Mouse (Mus musculus) neural tube, embryonic 13.5 days (tissue): ENCODE results near the gene Osbpl10. TPM values are rescaled to one million over a fixed set of nuclear protein-coding genes. Genes with fewer than 3 reads are reported as not detected.

Source experiments
- ATAC-seq: fragments of 200-750 bp; cut with Nextera tagmentation; 2 replicates; pipeline ENCODE4 v1.8.0; 2017; ENCODE audit warnings: low read depth, mild to moderate bottlenecking, moderate TSS enrichment, moderate library complexity
- H3K27ac ChIP-seq: fragments of 300-500 bp; sonication (generic); replicated peaks from 2 replicates; pipeline ENCODE4 v1.5.1; 2015; ENCODE audit warnings: moderate library complexity, mild to moderate bottlenecking, inconsistent platforms
- H3K27me3 ChIP-seq: fragments of 300-500 bp; sonication (generic); 2 replicates; pipeline ENCODE4 v1.6.1; 2015; ENCODE audit warnings: mild to moderate bottlenecking, inconsistent platforms
- H3K36me3 ChIP-seq: fragments of 300-500 bp; sonication (generic); 2 replicates; pipeline ENCODE4 v1.6.1; 2015; ENCODE audit warnings: mild to moderate bottlenecking, inconsistent platforms
- H3K4me1 ChIP-seq: fragments of 300-500 bp; sonication (generic); replicated peaks from 2 replicates; pipeline ENCODE4 v1.6.1; 2015; ENCODE audit warnings: inconsistent platforms
- H3K4me2 ChIP-seq: fragments of 300-500 bp; sonication (generic); 2 replicates; pipeline ENCODE4 v1.6.1; 2015; ENCODE audit warnings: inconsistent platforms, mild to moderate bottlenecking, moderate library complexity
- H3K4me3 ChIP-seq: fragments of 300-500 bp; sonication (generic); 2 replicates; pipeline ENCODE4 v1.5.1; 2015; ENCODE audit warnings: mild to moderate bottlenecking, inconsistent platforms
- H3K9ac ChIP-seq: fragments of 300-500 bp; sonication (generic); 2 replicates; pipeline ENCODE4 v1.6.1; 2015; ENCODE audit warnings: moderate library complexity, mild to moderate bottlenecking, inconsistent platforms
- H3K9me3 ChIP-seq: fragments of 300-500 bp; sonication (generic); 2 replicates; pipeline ENCODE4 v1.6.1; 2016; ENCODE audit warnings: inconsistent platforms
- WGBS: fragments of 180-500 bp; shearing (Covaris S2); methylation state at CpG from one replicate; pipeline ENCODE4 v1.1.7; 2015; 5-methylcytosine and 5-hydroxymethylcytosine counted together
- polyA plus RNA-seq: library from polyadenylated mRNA; unstranded; fragments of >200 nt; fragmentation: Nextera tagmentation; extraction: Ambion mirVana; gene quantifications from 2 replicates; pipeline ENCODE4 v1.2.1, GENCODE M21; 2015

Osbpl10 gene
- polyA plus RNA-seq, 1 experiment from 2014 or later, result 3.2 TPM

GRCm38 (mm10) chr9:115149011-115149756 is 170.8 kb downstream of the Osbpl10 start:
- Histone ChIP-seq H3K27ac (no peak overlapping the region), H3K9me3 (peaks cover 23% of the 10 kb centered on the region), H3K4me3 (no peak overlapping the region), H3K36me3 (no peaks in the 10 kb centered on the region), H3K4me1 (peaks cover 12% of the 10 kb centered on the region; the same call in 1 of the 2 replicates), H3K4me2 (no peak overlapping the region), H3K9ac (no peak overlapping the region), H3K27me3 (no peaks in the 10 kb centered on the region)
- ATAC-seq, result no peak
- WGBS, result 88% methylated on average over 18 of the region's 18 CpGs

GRCm38 (mm10) chr9:115161591-115161990 is 183.2 kb downstream of the Osbpl10 start:
- WGBS, result 75% methylated on average over 5 of the region's 5 CpGs

GRCm38 (mm10) chr9:115163031-115163430 is 184.7 kb downstream of the Osbpl10 start:
- Histone ChIP-seq H3K9ac (no peak overlapping the region), H3K36me3 (no peaks in the 10 kb centered on the region), H3K4me3 (no peak overlapping the region), H3K4me2 (no peak overlapping the region), H3K9me3 (no peaks in the 10 kb centered on the region), H3K4me1 (peaks cover 15% of the 10 kb centered on the region), H3K27me3 (no peaks in the 10 kb centered on the region), H3K27ac (0 out of 2 replicates have a peak overlapping the region, but pooled peaks have one; percentile 33)
- ATAC-seq, result peak; percentile 65; the same call in 1 of the 2 replicates
- 59% methylated on average over 5 of the region's 5 CpGs for WGBS

More at GRCm38 (mm10) chr9:115161591-115161990, 183.2 kb downstream of the Osbpl10 start:
- ATAC-seq, result no peak
- Histone ChIP-seq H3K4me2 (no peak overlapping the region), H3K9ac (no peak overlapping the region), H3K4me3 (no peak overlapping the region), H3K27ac (no peak overlapping the region), H3K36me3 (no peaks in the 10 kb centered on the region), H3K9me3 (no peaks in the 10 kb centered on the region), H3K27me3 (no peaks in the 10 kb centered on the region), H3K4me1 (peaks cover 15% of the 10 kb centered on the region)

- Histone ChIP-seq H3K9me3 (no peaks in the 10 kb centered on the region), H3K9ac (no peak overlapping the region), H3K4me3 (no peak overlapping the region), H3K4me2 (no peak overlapping the region), H3K36me3 (no peaks in the 10 kb centered on the region), H3K4me1 (peaks cover 15% of the 10 kb centered on the region), H3K27ac (0 out of 2 replicates have a peak overlapping the region, but pooled peaks have one; percentile 23), H3K27me3 (no peaks in the 10 kb centered on the region)
- 59% methylated on average over 8 of the region's 8 CpGs for WGBS
- no peak for ATAC-seq
Observed at GRCm38 (mm10) chr9:115163693-115164092, 185.3 kb downstream of the Osbpl10 start.

GRCm38 (mm10) chr9:115164351-115164750 is 186.0 kb downstream of the Osbpl10 start:
- no peak overlapping the region for H3K9ac ChIP-seq
- no peaks in the 10 kb centered on the region for H3K27me3 ChIP-seq
- H3K36me3 ChIP-seq, result no peaks in the 10 kb centered on the region
- no peak overlapping the region for H3K4me3 ChIP-seq
- no peak for ATAC-seq
- H3K4me2 ChIP-seq, result no peak overlapping the region
- H3K4me1 ChIP-seq, result peaks cover 15% of the 10 kb centered on the region
- no peaks in the 10 kb centered on the region for H3K9me3 ChIP-seq
- WGBS, result 67% methylated on average over 7 of the region's 7 CpGs
- H3K27ac ChIP-seq, result peak overlapping the region; percentile 23; the same call in 1 of the 2 replicates

- H3K36me3 ChIP-seq, result no peaks in the 10 kb centered on the region
- H3K4me3 ChIP-seq, result no peak overlapping the region
- H3K27ac ChIP-seq, result no peak overlapping the region
- H3K9ac ChIP-seq, result no peak overlapping the region
- peaks cover 15% of the 10 kb centered on the region for H3K4me1 ChIP-seq
- no peaks in the 10 kb centered on the region for H3K9me3 ChIP-seq
- ATAC-seq, result no peak
- 36% methylated on average over 8 of the region's 8 CpGs for WGBS
- no peak overlapping the region for H3K4me2 ChIP-seq
- H3K27me3 ChIP-seq, result no peaks in the 10 kb centered on the region
Observed at GRCm38 (mm10) chr9:115165996-115166395, 187.6 kb downstream of the Osbpl10 start.

GRCm38 (mm10) chr9:115169591-115169990 is 191.2 kb downstream of the Osbpl10 start:
- no peak for ATAC-seq
- Histone ChIP-seq H3K4me3 (no peak overlapping the region), H3K4me1 (peaks cover 6% of the 10 kb centered on the region; the same call in 1 of the 2 replicates), H3K9me3 (no peaks in the 10 kb centered on the region), H3K4me2 (no peak overlapping the region), H3K9ac (no peak overlapping the region), H3K27me3 (no peaks in the 10 kb centered on the region), H3K27ac (no peak overlapping the region), H3K36me3 (no peaks in the 10 kb centered on the region)
- WGBS, result 91% methylated on average over 13 of the region's 13 CpGs

GRCm38 (mm10) chr9:115172096-115172495 is 193.7 kb downstream of the Osbpl10 start:
- Histone ChIP-seq H3K9me3 (no peaks in the 10 kb centered on the region), H3K27ac (no peak overlapping the region), H3K36me3 (no peaks in the 10 kb centered on the region), H3K27me3 (no peaks in the 10 kb centered on the region), H3K4me2 (no peak overlapping the region), H3K4me3 (no peak overlapping the region), H3K4me1 (no peaks in the 10 kb centered on the region), H3K9ac (no peak overlapping the region)
- WGBS, result 92% methylated on average over 6 of the region's 6 CpGs
- ATAC-seq, result no peak

GRCm38 (mm10) chr9:115179154-115179553 is 200.8 kb downstream of the Osbpl10 start:
- Histone ChIP-seq H3K36me3 (no peaks in the 10 kb centered on the region), H3K4me3 (no peak overlapping the region), H3K4me2 (no peak overlapping the region), H3K9me3 (no peaks in the 10 kb centered on the region), H3K27me3 (no peaks in the 10 kb centered on the region), H3K27ac (no peak overlapping the region), H3K4me1 (peaks cover 14% of the 10 kb centered on the region), H3K9ac (no peak overlapping the region)
- 93% methylated on average over 5 of the region's 5 CpGs for WGBS
- ATAC-seq, result no peak

- Histone ChIP-seq H3K4me3 (no peak overlapping the region), H3K36me3 (no peaks in the 10 kb centered on the region), H3K4me2 (no peak overlapping the region), H3K27me3 (no peaks in the 10 kb centered on the region), H3K27ac (no peak overlapping the region), H3K9ac (no peak overlapping the region), H3K9me3 (no peaks in the 10 kb centered on the region), H3K4me1 (peaks cover 14% of the 10 kb centered on the region)
- 43% methylated on average over 8 of the region's 8 CpGs for WGBS
- peak; percentile 63; the same call in 1 of the 2 replicates for ATAC-seq
Observed at GRCm38 (mm10) chr9:115179935-115180334, 201.6 kb downstream of the Osbpl10 start.

GRCm38 (mm10) chr9:115186402-115186801 is 208.0 kb downstream of the Osbpl10 start:
- peaks cover 20% of the 10 kb centered on the region for H3K4me1 ChIP-seq
- H3K9ac ChIP-seq, result no peak overlapping the region
- H3K36me3 ChIP-seq, result no peaks in the 10 kb centered on the region
- peak; percentile 59; the same call in 1 of the 2 replicates for ATAC-seq
- no peaks in the 10 kb centered on the region for H3K27me3 ChIP-seq
- no peak overlapping the region for H3K4me2 ChIP-seq
- H3K9me3 ChIP-seq, result no peaks in the 10 kb centered on the region
- H3K27ac ChIP-seq, result 0 out of 2 replicates have a peak overlapping the region, but pooled peaks have one; percentile 29
- 24% methylated on average over 11 of the region's 11 CpGs for WGBS
- H3K4me3 ChIP-seq, result no peak overlapping the region

- Histone ChIP-seq H3K4me3 (no peak overlapping the region), H3K27ac (no peak overlapping the region), H3K9ac (no peak overlapping the region), H3K4me2 (no peak overlapping the region), H3K27me3 (no peaks in the 10 kb centered on the region), H3K9me3 (no peaks in the 10 kb centered on the region), H3K4me1 (peaks cover 20% of the 10 kb centered on the region), H3K36me3 (no peaks in the 10 kb centered on the region)
- WGBS, result 73% methylated on average over 9 of the region's 9 CpGs
- no peak for ATAC-seq
Observed at GRCm38 (mm10) chr9:115190376-115190942, 212.1 kb downstream of the Osbpl10 start.
